ENCODE assay signal across 8 mouse cellular contexts in genomic region chr12:102282763-102283482, GRCm38 (mm10). TPM values are rescaled to one million over a fixed set of nuclear protein-coding genes. Genes with fewer than 3 reads are reported as not detected.
DNase-seq lines count a peak whose midpoint lies in the region; ATAC-seq and TF ChIP-seq lines count a peak whose summit lies in the region.

Gene Rin3, plus strand, starts transcription at chr12:102283048.

- peak; percentile 63 to 69 for DNase-seq in B cell, adult 2 months
- peak; percentile 59 for DNase-seq in T-cell, adult 2 months (ENCODE audit: low spot score)
- DNase-seq in heart, postnatal 0 days (ENCODE audit: low spot score): peak; percentile 58
- DNase-seq in kidney, postnatal 10 days: peak; percentile 84
- DNase-seq in lung, postnatal 4 days: peak; percentile 86 to 91
- DNase-seq in retina, embryonic 14.5 days (ENCODE audit: low spot score): peak; percentile 61
- DNase-seq in left cerebral cortex, postnatal 36 days (ENCODE audit: low spot score in 2 of 2): no peak

- ATAC-seq in heart, postnatal 0 days (ENCODE audit: insufficient read depth, low read depth): peak; percentile 51

- H3K4me1 ChIP-seq in erythroblast, embryonic 14.5 days (ENCODE audit: control insufficient read depth): no peaks in the 10 kb centered on the region
- H3K4me1 ChIP-seq in heart, postnatal 0 days (ENCODE audit: control insufficient read depth, insufficient read depth): peaks cover 32% of the 10 kb centered on the region

- no peaks in the 10 kb centered on the region for H3K36me3 ChIP-seq in erythroblast, embryonic 14.5 days (ENCODE audit: control insufficient read depth)
- no peaks in the 10 kb centered on the region for H3K36me3 ChIP-seq in heart, postnatal 0 days (replicated peaks; ENCODE audit: control insufficient read depth, insufficient read depth, low read length)

- peaks cover 26% of the 10 kb centered on the region for H3K27me3 ChIP-seq in erythroblast, embryonic 14.5 days (ENCODE audit: control insufficient read depth)
- no peaks in the 10 kb centered on the region for H3K27me3 ChIP-seq in heart, postnatal 0 days (ENCODE audit: control insufficient read depth, insufficient read depth, low read length)

- intact Hi-C loops in left cerebral cortex, postnatal 36 days (cut with DNase I): no loop called here

- 0 out of 2 replicates have a peak, but pooled peaks cover 4% of the 10 kb centered on the region for H3K9me3 ChIP-seq in erythroblast, embryonic 14.5 days (ENCODE audit: control insufficient read depth, low read length)
- peaks cover 7% of the 10 kb centered on the region for H3K9me3 ChIP-seq in heart, postnatal 0 days (replicated peaks; ENCODE audit: control insufficient read depth, low read length)

- H3K9ac ChIP-seq in heart, postnatal 0 days (replicated peaks; ENCODE audit: low read depth, low read length): peak within 1 kb of the TSS; percentile 78

- no peak for TF ChIP-seq EP300 in heart, postnatal 0 days (IDR thresholded peaks at IDR 0.05; ENCODE audit: low read depth)

- H3K4me3 ChIP-seq in erythroblast, embryonic 14.5 days (replicated peaks): peak within 1 kb of the TSS; percentile 50
- peak within 1 kb of the TSS; percentile 68 for H3K4me3 ChIP-seq in heart, postnatal 0 days (ENCODE audit: low read depth, low read length)

- TF ChIP-seq CTCF in heart, postnatal 0 days (IDR thresholded peaks at IDR 0.05; ENCODE audit: low read depth): no peak; the same call in 1 of the 2 replicates

- H3K4me2 ChIP-seq in heart, postnatal 0 days (ENCODE audit: low read depth, low read length): peak within 1 kb of the TSS; percentile 84

- WGBS in heart, postnatal 0 days: under 1% methylated on average over 73 of the region's 75 CpGs

- H3K27ac ChIP-seq in heart, postnatal 0 days (ENCODE audit: low read depth): peak within 1 kb of the TSS; percentile 79

RNA-seq across cellular contexts. Expression of gene Rin3, which starts in this region (rescaled TPM):
- 0.44 TPM in 2 replicates for polyA plus RNA-seq in erythroblast, embryonic 14.5 days (2012)
- 11.6 and 13.4 TPM in 2 replicates for total RNA-seq in heart, postnatal 0 days (2014; rRNA removed; ENCODE audit: low replicate concordance)
- 4.6 TPM in 2 replicates for polyA plus RNA-seq in heart, postnatal 0 days (2015; fragmentation: Nextera tagmentation; extraction: Ambion mirVana)
- 1 to 10 TPM; 3.5 to 4.4 TPM for total RNA-seq in left cerebral cortex, postnatal 36 days (2021)

Comparison
In these comparisons a context has a peak if more than half of its experiments do, and no peak if none do; other contexts are left out.
1. DNase-seq: peak in B cell, adult 2 months (2 of 2), T-cell, adult 2 months (single experiment), heart, postnatal 0 days (single experiment), kidney, postnatal 10 days (single experiment), lung, postnatal 4 days (2 of 2) and retina, embryonic 14.5 days (single experiment); none in left cerebral cortex, postnatal 36 days (0 of 2).